Mouse (Mus musculus) frontal cortex, postnatal 10 days (tissue): ENCODE results near the gene Pdpk1.
A peak's percentile ranks its signal among the peaks of the same experiment; 100 is the strongest.

Experiments
- DNase-seq, 2 experiments: peaks; one replicate each; pipeline ENCODE4 v3.0.0; 2022; ENCODE audit warnings: low spot score in 2 of 2, mixed read lengths in 1 of 2

Pdpk1 gene

DNA sequence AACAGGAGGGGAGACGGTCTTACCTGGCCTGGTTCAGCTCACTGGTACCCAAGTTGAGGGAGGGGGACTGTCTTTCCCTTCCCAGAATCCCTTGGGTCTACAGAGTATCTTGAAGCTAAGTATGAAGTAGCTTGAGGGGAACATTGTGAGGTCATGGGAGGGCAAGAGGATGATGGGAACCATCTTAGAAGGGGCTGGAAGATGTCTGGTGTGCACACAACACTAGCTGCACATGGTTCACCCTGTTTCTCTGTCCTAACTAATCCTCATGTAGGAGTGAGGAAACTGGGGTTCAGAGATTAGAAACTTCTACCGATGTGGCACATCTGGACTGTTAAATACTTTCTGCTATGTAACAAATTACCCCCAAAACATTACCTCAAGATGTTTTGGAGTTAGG is at the start of gene Pdpk1:
Gene Pdpk1 (minus strand): TSS at position 101 of the 400 bp plus-strand sequence.
- no peak for DNase-seq

DNA sequence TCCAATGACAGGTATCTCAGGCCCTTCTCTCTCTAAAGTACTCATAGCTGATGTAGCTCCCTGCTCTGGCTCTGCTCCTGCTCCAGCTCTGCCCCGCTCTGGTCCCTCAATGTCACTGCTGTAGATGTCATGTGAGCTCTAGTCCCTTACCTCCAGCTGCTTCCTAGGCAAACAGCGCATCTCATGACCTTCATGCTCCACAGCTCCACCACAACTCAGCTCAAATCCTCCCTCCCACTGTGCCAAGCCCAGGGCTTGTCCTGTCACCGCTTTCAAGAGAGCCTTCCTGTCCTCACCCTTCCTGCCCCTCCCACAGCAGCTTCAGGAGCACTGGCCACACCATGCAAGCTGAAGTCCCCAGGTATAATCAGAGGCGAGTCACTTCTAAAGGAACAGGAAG is 49.0 kb upstream of the Pdpk1 start:
- no peak for DNase-seq

DNA sequence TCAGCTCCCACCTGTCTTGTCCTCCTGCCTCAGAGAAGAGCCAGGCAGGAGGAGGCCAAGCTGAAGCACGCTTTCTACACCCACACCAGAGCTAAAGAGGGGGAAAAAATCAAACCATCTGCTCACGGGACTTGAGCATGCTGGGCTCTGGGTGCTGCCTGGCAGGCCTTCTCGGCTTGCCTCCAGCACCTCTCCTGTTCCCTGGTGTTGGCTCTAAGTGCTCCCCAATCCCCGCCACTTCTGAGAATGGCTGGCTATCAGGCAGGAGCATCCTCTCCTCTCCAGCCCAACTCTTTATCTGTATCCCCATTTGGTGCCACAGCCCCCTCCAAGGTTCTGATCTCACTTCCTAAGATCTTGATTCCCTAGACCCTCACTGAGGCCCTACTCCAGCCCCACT is 48.5 kb upstream of the Pdpk1 start:
- DNase-seq: peak in 1 of 2 experiments; percentile 55

DNA sequence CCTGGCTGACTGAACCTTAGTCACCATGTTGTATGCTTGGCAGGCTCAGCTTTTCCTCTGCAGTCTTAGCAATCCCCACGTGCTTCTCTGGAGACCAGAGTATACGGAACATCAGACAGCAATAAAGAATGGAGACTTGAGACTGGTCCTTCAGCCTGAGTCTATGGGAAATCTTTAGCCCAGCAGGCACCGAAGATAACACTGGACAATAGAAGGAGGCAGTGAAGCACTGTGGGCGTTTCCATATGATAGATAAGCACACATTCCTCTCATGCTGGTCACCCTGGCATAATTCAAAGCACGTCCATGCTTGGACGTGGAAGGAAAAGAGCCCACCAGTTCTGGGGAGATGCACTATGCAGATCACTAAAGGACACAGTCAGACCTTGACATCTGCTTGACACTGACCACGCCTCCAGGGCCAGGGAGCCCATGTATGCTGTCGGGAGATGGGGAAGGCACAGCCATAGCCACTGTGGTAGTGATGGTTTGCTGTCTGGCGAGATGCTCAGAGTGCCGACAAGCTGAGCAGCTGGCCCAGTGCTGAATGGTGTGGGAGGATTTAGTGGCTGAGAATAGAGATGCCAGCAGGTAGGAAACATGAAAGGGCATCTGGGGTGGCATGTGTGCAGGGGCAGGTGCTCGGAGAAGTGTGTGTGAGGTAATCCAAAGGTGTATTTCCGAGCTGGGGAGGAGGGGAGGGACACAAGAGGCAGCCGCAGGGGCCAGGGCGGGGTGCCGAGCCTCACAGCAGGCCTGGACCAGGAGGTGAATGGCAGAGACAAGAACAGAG is 46.5 kb upstream of the Pdpk1 start:
- DNase-seq: no peak

DNA sequence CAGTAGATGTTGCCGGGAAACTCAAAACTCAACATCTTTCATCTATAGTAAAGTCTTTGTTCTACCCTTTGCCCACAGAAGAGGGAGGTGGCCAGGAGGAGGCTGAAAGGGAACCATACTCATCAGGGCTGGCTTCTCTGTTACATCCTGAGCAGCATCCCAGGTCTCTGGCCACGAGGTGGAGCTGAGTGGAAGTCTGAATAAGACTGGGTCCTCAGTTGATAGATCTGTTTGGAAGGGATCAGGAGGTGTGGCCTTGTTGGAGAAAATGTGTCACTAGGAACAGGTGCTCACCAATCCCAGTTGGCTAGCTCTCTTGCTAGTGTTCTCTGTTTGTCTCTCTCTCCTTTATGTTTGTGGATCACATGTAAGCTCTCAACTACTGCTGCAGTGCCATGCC is 44.6 kb upstream of the Pdpk1 start:
- DNase-seq: no peak

DNA sequence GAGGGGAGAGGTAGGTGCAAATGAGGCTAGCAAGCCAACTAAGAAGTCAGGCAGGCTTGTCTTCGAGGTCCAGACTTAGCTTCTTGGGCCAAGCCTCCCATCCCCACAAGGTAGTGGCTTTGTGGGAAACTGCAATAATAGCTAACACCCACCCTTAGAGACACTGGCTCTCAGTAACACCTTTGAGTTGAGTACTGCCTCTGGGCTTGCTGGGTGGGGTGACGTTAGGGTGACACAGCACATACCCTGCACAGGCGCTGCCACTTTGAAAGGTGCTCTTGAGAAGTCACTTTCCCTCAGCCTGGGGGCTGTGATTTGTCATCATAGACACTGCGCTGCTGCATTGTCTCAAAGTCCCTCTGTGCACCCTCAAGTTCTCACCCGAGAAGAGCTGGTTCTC is 43.0 kb upstream of the Pdpk1 start:
- DNase-seq: no peak

DNA sequence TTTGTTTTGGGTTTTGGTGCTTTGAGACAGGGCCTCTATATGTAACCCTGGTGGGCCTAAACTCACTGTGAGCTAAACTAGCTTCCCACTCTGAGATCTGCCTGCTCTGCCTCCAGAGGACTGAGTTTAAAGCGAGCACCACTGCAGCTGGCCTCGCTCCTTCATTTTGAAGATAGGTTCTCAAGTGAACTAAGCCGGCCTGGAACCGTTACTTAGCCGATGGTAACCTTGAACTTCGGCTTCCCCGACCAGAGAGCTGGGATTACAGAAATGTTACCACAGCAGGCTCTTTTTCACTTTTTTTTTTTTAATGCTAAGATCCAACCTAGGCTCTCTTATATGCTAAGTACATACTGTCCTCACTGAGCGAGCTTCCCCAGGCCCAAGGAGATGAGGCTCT is 42.5 kb upstream of the Pdpk1 start:
- DNase-seq: no peak

DNA sequence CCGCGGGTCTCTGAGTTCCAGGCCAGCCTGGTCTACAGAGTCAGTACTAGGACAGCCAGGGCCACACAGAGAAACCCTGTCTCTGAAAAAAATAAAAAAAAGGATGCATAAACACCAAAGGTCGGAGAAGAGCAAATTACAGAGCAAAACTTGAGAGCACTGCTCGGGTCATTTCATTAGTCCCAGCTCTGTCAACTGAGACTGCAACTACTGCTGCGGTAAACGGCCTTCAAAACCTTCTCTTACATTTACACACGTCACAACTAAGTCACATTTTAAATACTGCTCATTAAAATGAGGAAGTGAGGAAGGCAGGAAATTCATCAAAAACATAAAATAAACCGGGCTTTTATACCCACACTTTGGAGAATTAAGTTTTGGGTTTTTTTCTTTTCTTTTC is 42.1 kb upstream of the Pdpk1 start:
- no peak for DNase-seq

DNA sequence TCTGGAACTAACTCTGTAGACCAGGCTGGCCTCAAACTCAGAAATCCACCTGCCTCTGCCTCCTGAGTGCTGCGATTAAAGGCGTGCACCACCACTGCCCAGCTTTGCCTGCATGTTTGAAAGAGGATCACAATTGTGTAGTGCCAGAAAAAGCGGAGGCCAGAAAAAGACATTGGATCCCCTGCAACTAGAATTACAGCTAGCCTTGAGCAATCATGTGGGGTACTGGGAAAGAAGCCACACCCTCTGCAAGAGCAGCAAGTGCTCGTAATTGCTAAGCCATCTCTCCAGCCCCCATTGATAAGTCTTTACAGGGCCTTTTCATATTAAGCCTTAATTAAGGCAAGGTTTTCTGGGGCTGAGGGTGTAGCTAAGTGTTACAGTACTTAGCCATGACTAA is 40.8 kb upstream of the Pdpk1 start:
- no peak for DNase-seq

DNA sequence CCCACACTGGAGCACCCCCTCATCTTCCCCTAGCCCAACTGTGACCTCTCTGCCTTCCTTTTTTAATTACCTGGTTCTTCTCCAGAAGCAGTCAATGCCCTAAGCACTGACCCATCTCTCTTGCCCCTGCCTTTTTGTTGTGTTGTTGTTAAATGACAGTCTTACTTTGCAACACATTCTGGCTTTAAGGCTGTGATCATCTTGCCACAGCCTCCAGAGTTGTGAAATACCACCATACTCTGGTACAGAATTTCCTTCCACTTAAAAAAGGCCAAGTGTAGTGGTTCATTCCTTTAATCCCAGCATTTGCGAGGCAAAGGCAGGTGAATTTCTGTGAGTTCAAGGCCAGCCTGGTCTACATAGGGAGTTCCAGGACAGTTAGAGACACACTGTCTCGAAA is 40.2 kb upstream of the Pdpk1 start:
- no peak for DNase-seq

DNA sequence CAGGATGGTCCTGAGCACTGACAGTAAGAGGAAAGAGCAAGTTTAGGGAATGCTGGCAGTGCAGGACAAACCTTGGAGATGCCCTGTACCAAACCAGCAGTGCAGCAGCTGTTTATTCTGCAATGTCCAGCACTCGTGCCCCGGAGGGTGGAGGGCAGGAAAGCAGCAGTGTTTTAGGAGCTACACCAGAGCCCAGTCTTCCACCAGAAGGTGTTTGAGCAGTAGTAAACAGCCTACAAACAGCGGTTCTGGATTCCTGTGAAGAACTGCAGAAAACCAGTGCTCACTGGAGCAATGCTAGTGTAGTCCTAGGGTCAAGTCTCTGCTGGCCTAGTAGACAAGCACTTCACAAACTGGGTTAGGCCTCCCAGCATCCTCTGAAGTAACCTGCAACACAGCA is 23.5 kb upstream of the Pdpk1 start:
- no peak for DNase-seq

DNA sequence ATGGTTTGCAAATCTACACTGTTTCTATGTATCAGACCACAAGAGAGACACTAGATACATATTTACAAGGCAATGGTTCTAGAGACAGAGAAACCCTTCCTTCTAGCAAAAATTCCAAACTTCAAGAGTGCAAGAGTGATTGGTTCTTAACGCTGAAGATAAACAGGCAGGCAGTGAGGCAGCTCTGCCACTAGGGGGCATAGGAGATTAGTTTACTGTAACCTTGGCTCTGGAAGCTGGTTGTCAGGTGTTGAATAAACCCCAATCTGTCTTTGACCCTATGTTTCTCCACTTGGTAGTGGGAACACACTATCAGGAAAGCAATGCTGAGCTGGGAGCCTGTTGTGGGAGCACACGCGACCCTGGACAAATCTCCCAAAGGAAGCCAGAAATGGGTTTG is 22.7 kb upstream of the Pdpk1 start:
- DNase-seq: peak in 1 of 2 experiments; percentile 66

DNA sequence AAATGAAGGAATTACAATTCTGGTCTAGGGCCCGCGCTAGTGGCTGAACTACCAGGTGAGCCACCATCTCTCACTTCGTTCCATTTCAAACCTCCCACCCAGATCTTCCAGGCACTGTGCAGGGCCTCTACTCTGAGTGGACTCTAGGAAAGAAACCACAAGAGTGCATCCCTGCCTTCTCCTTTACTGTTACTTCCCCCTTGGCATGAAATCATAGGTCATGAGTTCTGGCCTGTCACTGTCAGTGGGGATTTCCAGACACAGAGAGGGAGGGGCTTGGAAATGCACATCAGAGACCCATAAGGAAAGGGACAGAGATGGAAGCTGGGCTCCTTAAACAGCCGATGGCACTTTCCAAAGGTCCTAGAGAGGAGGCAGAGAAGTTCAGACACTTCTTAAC is 21.0 kb upstream of the Pdpk1 start:
- no peak for DNase-seq

DNA sequence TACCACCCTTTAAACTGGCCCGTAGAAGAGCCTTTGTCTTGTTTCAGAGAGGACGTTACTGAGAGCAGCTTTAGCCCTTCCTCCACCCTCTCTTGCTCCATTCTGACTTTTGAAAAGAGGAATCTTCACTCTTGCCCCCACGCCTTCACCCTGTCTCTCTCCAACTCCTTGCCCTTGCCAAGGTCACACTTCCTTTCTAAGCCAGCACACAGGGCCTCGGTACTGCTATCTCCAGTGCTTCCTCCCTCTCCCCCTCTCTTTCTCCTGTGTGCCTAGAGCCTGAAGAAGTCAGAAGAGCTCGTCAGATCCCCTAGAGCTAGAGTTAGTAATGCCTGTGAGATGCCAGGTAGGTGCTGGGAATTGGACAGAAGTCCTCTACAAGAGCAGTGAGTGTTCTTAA is 20.0 kb upstream of the Pdpk1 start:
- no peak for DNase-seq

DNA sequence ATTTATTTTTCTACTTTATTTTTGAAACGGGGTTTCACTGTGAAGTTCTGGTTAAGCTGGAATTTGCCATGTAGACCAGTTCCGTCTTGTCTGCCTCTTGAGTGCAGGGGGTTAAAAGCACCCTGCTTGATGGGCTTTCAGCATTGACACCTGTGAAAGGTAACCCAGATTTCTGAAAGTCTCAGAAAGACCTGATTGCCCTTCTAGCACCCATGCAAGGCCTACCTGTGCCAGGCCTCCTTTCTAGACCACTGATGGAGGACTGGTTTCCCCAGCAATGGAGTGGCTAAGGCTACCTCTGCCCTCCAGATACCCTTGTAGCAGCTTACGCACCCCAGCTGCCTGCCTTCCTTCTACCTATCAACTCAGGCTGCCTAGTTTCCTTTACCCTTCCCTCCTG is 19.4 kb upstream of the Pdpk1 start:
- no peak for DNase-seq

DNA sequence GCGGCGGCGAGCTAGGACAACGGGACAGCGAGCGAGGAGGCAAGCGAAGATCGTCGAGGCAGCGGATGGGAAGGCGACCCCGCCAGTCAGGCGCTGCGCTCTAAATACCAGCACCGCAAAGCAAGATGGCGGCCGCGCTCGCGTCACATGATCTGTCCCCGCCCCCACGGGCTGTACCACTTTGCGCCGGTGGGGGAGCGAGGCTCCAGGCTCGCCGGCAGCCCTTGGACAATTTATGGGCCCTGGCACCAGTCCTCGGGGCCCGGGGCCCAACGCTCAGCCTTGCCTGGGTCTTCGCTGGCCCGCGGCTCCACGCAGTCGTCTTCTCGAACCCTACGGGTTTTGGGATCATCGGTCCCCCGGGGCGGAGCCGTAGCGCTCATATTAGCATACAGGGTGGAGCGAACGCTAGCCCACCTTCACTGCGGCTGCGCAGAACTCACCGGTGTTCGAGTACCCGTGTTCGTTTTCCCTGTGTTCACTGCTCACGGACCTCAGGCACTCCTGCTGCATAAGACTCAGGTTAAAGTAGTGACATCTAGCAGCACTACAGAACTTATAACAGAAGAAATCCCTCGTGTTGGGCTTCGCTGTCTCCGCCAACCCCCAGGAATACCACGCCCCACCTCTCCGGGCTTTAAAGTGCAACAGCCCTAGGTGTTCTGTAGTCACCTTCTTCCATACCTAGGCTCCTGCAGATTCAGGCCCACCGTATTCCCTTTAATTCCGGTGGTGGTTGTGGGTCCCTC is 18.8 kb upstream of the Pdpk1 start, which contains the start of gene Atp6v0c:
Gene Atp6v0c (minus strand): TSS at position 386 of the 749 bp plus-strand sequence.
- peak; percentile 90 to 92 for DNase-seq

DNA sequence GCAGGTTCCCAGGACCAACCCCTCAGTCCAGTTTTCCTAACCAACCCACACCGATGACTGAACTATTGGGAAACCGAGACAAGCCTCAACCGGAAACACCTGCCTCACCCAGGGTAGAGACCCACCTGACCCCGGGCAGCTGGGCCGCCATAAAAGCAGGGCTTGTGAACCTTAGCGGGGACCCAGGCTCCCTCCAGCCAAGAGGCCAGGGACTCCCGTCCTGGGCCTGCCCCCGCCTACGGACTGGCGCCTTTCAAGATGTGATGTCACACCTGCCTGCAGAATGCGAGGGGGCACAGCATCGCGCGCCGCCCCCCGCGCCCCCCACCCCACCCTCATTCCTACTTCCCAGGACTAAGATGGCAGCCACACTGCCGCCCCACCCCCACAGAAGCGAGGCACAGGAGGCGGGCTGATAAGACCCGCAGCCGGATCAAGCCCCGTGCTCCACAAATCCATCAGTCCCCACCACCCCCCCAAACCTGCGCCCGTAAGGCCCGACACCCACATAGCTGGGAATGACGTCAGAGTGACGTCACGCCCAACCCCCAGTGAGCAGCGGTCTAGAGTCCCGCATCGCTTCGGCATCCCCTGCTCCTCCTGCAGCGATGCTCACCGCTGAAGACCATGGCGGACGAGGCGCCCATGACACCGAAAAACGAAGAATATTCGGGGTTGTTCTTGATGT is 18.0 kb upstream of the Pdpk1 start:
- DNase-seq: peak; percentile 72 to 74

DNA sequence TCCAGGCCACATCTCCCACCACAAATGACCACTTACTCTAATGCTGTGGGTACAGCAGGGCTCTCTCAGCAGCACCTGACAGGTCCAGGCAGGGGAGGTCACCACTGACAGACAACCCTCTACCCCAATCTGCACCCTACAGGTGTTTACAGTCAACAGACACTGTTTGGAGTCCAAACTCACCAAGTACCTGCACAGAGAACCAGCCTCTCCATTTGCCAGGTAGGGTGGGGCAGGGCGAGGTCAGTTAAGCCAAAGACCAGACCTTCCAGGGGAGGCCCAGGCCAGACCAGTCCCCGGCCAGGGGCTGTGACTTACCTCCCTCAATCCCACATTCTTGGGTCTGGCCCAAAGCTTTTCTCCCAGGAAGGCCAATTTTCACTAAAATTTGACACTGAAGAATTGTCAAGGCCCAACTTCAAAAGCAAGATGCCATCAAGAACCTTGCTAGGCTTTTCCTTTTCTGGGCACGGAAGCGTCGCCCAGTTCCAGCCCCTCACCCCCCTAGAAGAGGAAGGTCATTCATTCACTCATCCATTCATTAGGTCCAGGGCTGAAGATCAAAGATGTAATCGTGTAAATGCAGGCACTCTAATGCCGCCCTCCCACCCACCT is 17.3 kb upstream of the Pdpk1 start:
- no peak for DNase-seq

DNA sequence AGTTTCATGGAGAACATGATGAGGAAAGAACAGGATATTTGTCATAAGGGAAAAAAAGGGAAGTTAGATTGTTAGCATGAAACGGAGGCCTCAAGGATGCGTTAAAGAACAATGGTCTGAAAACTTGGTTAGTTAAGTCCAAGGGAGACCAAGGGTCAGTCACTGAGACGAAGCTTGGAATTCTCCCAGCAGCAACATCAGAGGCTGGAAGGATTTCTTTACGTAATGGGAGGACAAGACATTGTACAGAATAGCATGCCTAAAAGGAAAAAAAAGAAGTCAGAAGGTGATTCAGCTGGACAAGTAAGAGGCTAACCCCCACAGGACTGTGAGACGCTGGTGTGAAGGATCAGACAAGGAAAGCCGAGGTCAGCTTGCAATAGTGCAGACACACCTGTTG is 16.4 kb upstream of the Pdpk1 start:
- no peak for DNase-seq

DNA sequence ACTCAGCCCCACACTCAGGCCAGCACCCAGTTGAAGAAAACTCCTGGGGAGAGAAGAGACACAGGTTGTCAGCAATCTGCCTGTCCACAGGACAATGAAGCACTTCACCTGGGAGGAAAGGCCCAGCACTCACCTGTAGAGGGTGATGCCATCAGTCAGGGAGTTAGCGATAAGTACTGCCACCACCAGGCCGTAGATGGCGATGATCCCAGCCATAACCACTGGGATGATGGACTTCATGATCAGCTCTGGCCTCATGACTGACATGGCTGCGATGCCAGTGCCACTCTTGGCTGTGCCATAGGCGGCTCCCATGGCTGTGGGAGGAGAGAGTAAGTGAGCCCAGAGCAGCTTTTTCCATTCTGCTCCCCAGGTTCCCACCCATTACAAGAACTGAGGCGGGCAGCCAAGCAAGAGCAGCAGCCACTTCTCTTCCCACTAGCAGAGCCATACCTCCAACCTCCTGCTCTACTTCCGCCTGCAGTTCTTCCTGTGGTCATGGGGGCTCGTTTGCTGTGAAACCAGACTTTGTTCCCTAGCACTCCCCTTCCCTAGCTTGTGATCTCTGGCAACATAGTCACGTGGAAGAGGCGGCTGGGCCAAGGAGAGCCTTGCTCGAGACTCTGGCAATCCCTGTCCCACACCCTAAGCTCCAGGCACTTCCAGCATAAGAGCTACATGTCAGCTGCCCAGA is 14.0 kb upstream of the Pdpk1 start:
- DNase-seq: no peak

DNA sequence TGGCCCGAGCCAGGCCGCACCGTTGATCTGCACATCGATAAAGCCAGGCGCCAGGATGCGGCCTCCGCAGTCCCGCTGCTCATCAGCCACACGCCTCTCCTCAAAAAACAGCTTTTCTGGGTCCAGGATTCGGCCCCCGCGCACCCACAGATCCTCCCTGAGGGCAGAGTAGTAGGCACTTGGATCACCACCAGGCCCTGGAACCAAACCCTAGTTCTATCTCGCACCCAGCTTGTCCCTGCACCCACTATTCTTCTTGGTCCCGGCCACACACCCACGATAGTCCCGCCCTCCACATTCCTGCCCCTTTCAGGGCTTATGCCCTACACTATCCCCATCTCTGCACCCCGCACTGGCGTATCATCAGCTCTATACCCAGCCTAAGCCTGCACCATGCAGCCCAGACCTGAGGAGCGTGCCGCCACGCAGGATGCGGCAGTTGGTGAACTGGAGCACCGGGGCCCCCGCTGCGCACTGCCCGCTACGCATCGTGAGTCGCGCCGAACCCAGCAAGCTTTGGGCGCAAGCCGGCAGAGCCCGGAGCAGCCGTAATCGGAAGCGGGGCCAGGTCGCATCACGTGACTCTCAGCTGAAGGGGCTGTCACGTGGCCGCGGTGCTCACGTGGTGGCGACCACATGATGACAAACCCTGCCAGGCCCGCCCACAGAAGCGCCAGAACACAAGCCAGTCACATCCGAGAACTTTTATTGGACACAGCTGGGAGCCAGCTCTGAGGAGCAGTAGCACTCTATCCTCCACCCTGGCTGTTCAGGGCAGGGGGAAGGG is 12.6 kb upstream of the Pdpk1 start, which contains the start of gene Amdhd2:
Gene Amdhd2 (minus strand): TSS at position 591 of the 787 bp plus-strand sequence.
- DNase-seq: peak; percentile 95 to 98
